Mouse (Mus musculus): ENCODE measurements around the gene Tshz2.

- TF ChIP-seq CTCF (IDR thresholded peaks at IDR 0.05; ENCODE audit: extremely low read depth, insufficient read depth, insufficient read length, insufficient replicate concordance): peak; percentile 85
- TF ChIP-seq POLR2A (IDR thresholded peaks at IDR 0.05; ENCODE audit: low read depth, low read length): no peak
Observed at GRCm38 (mm10) chr2:170055413-170055812, 422.6 kb downstream of the Tshz2 start.

All from spleen, adult 2 months (tissue).